Mouse (Mus musculus) adrenal gland, adult (tissue): ENCODE data around the gene Cln6.
"Not testable (repeated sequence)": the region's sequence is repeated elsewhere in the genome, so short reads cannot be mapped to it uniquely, and the experiment has no call there.

Source experiments
- DNase-seq, 2 experiments: peaks; one replicate each; pipeline ENCODE4 v3.0.0; 2022 to 2023; ENCODE audit warnings: low spot score in 1 of 2; ENCODE audit not compliant: inconsistent age in 2 of 2

Gene Cln6

GRCm38 (mm10) chr9:62838506-62839171 is at the start of gene Cln6:
TSS of gene Cln6 (plus strand) at chr9:62838785.
- peak; percentile 85 to 91 for DNase-seq

GRCm38 (mm10) chr9:62789856-62790255 is 48.7 kb upstream of the Cln6 start:
- DNase-seq = no peak

- not testable (repeated sequence) for DNase-seq
Observed at GRCm38 (mm10) chr9:62799218-62799617, 39.4 kb upstream of the Cln6 start.

- no peak for DNase-seq
Observed at GRCm38 (mm10) chr9:62810095-62810494, 28.5 kb upstream of the Cln6 start.

GRCm38 (mm10) chr9:62810543-62811515 is 27.8 kb upstream of the Cln6 start:
- no peak for DNase-seq

GRCm38 (mm10) chr9:62811516-62812121 is 27.0 kb upstream of the Cln6 start, which contains the start of gene Fem1b:
TSS of gene Fem1b (minus strand) at chr9:62811934.
- peak; percentile 93 to 98 for DNase-seq

GRCm38 (mm10) chr9:62812216-62813049 is 26.2 kb upstream of the Cln6 start:
- DNase-seq = no peak

GRCm38 (mm10) chr9:62814751-62815150 is 23.8 kb upstream of the Cln6 start:
- DNase-seq = no peak

- no peak for DNase-seq
Observed at GRCm38 (mm10) chr9:62816323-62817098, 22.1 kb upstream of the Cln6 start.

- no peak for DNase-seq
Observed at GRCm38 (mm10) chr9:62817099-62817571, 21.4 kb upstream of the Cln6 start.

- peak in 1 of 2 experiments; percentile 62 for DNase-seq
Observed at GRCm38 (mm10) chr9:62817828-62818614, 20.6 kb upstream of the Cln6 start.

GRCm38 (mm10) chr9:62819494-62819893 is 19.1 kb upstream of the Cln6 start:
- no peak for DNase-seq

GRCm38 (mm10) chr9:62819910-62820309 is 18.7 kb upstream of the Cln6 start:
- not testable (repeated sequence) for DNase-seq

GRCm38 (mm10) chr9:62820829-62821228 is 17.8 kb upstream of the Cln6 start:
- no peak for DNase-seq

GRCm38 (mm10) chr9:62821811-62822210 is 16.8 kb upstream of the Cln6 start:
- DNase-seq = no peak

GRCm38 (mm10) chr9:62825791-62826393 is 12.7 kb upstream of the Cln6 start:
- peak in 1 of 2 experiments; percentile 39 for DNase-seq

- no peak for DNase-seq
Observed at GRCm38 (mm10) chr9:62826456-62826855, 12.1 kb upstream of the Cln6 start.

- peak; percentile 34 to 70 for DNase-seq
Observed at GRCm38 (mm10) chr9:62827939-62828652, 10.5 kb upstream of the Cln6 start.
